In genomic region chr8:106271378-106271777, GRCm38 (mm10) we compare ENCODE assay signal across 13 mouse cellular contexts.
DNase-seq lines count a peak whose midpoint lies in the region; ATAC-seq and TF ChIP-seq lines count a peak whose summit lies in the region.
"Had no signal": no experiment of that assay in that cellular context is flagged by ENCODE, and none has a peak within 500 bp of the region (broad histone marks: within the 10 kb centered on the region; RNA-seq: fewer than 3 reads in every experiment).

No protein-coding gene starts in this region.

- H3K9me3 ChIP-seq in forebrain, embryonic 13.5 days (replicated peaks): no peaks in the 10 kb centered on the region
- H3K9me3 ChIP-seq in hindbrain, embryonic 13.5 days: no peaks in the 10 kb centered on the region
- no peaks in the 10 kb centered on the region for H3K9me3 ChIP-seq in neural tube, embryonic 15.5 days (replicated peaks)
- H3K9me3 ChIP-seq: kidney, embryonic 15.5 days; limb, embryonic 10.5 days had no signal

- no peaks in the 10 kb centered on the region for H3K36me3 ChIP-seq in forebrain, embryonic 13.5 days (ENCODE audit: poor library complexity, severe bottlenecking)
- 0 out of 2 replicates have a peak, but pooled peaks cover 8% of the 10 kb centered on the region for H3K36me3 ChIP-seq in hindbrain, embryonic 13.5 days
- no peaks in the 10 kb centered on the region; the same call in 1 of the 2 replicates for H3K36me3 ChIP-seq in neural tube, embryonic 15.5 days
- H3K36me3 ChIP-seq: kidney, embryonic 15.5 days; limb, embryonic 10.5 days had no signal

- intact Hi-C loops in left cerebral cortex, adult 2 months (cut with DNase I): loop anchor here (5.0 kb wide), 1 partner anchor 66 kb away; the partner anchor contains the start of gene Smpd3

- ATAC-seq in forebrain, embryonic 13.5 days: no peak
- no peak for ATAC-seq in hindbrain, embryonic 13.5 days (ENCODE audit: low FRiP score)
- no peak for ATAC-seq in neural tube, embryonic 15.5 days (ENCODE audit: low FRiP score)
- ATAC-seq in cerebellum, adult (ENCODE audit: insufficient number of reproducible peaks, low FRiP score, low TSS enrichment): no peak

- H3K4me3 ChIP-seq in left cerebral cortex, adult 2 months: no peak overlapping the region
- H3K4me3 ChIP-seq in forebrain, embryonic 13.5 days: no peak overlapping the region
- no peak overlapping the region for H3K4me3 ChIP-seq in hindbrain, embryonic 13.5 days
- H3K4me3 ChIP-seq in neural tube, embryonic 15.5 days (replicated peaks): no peak overlapping the region
- H3K4me3 ChIP-seq: gastrocnemius, adult 2 months; kidney, embryonic 15.5 days; limb, embryonic 10.5 days had no signal

- TF ChIP-seq CTCF in left cerebral cortex, adult 2 months (IDR thresholded peaks at IDR 0.05): no peak

- H3K27me3 ChIP-seq in forebrain, embryonic 13.5 days: no peaks in the 10 kb centered on the region
- no peaks in the 10 kb centered on the region for H3K27me3 ChIP-seq in hindbrain, embryonic 13.5 days
- H3K27me3 ChIP-seq in neural tube, embryonic 15.5 days (replicated peaks): no peaks in the 10 kb centered on the region
- H3K27me3 ChIP-seq: kidney, embryonic 15.5 days had no signal

- 68% methylated on average over 4 of the region's 4 CpGs for WGBS in forebrain, embryonic 13.5 days
- WGBS in hindbrain, embryonic 13.5 days: 68% methylated on average over 4 of the region's 4 CpGs
- 73% methylated on average over 4 of the region's 4 CpGs for whole genome bisulfite sequencing in neural tube, embryonic 15.5 days

- 0 out of 2 replicates have a peak overlapping the region, but pooled peaks have one; percentile 22 for H3K4me2 ChIP-seq in forebrain, embryonic 13.5 days
- 0 out of 2 replicates have a peak overlapping the region, but pooled peaks have one; percentile 6 for H3K4me2 ChIP-seq in hindbrain, embryonic 13.5 days
- no peak overlapping the region for H3K4me2 ChIP-seq in neural tube, embryonic 15.5 days
- H3K4me2 ChIP-seq: kidney, embryonic 15.5 days had no signal

- H3K9ac ChIP-seq in forebrain, embryonic 13.5 days: peak overlapping the region; percentile 22; the same call in 1 of the 2 replicates
- peak overlapping the region; percentile 36; the same call in 1 of the 2 replicates for H3K9ac ChIP-seq in hindbrain, embryonic 13.5 days
- H3K9ac ChIP-seq in neural tube, embryonic 15.5 days (replicated peaks): peak overlapping the region; percentile 30; the same call in 1 of the 2 replicates
- H3K9ac ChIP-seq: kidney, embryonic 15.5 days; liver, embryonic 14.5 days had no signal

- H3K27ac ChIP-seq in left cerebral cortex, adult 2 months: peak overlapping the region; percentile 88
- peak overlapping the region; percentile 61 for H3K27ac ChIP-seq in forebrain, embryonic 13.5 days
- H3K27ac ChIP-seq in hindbrain, embryonic 13.5 days: peak overlapping the region; percentile 79
- peak overlapping the region; percentile 61 for H3K27ac ChIP-seq in neural tube, embryonic 15.5 days (replicated peaks)
- H3K27ac ChIP-seq: gastrocnemius, adult 2 months; kidney, embryonic 15.5 days; liver, embryonic 14.5 days had no signal

- DNase-seq in left cerebral cortex, adult 2 months (ENCODE audit: extremely low spot score in 1 of 2, low spot score in 2 of 2): no peak
- DNase-seq in left cerebral cortex, adult 8-10 months (ENCODE audit: low spot score in 2 of 2): no peak
- DNase-seq in thymus, postnatal 4 days: no peak
- DNase-seq: cerebellum, postnatal 25 days; gastrocnemius, adult 2 months; lung, postnatal 36 days had no signal

- H3K4me1 ChIP-seq in forebrain, embryonic 13.5 days: peaks cover 45% of the 10 kb centered on the region
- H3K4me1 ChIP-seq in hindbrain, embryonic 13.5 days (replicated peaks): peaks cover 48% of the 10 kb centered on the region
- peaks cover 42% of the 10 kb centered on the region for H3K4me1 ChIP-seq in neural tube, embryonic 15.5 days
- H3K4me1 ChIP-seq: kidney, embryonic 15.5 days had no signal
